Mouse (Mus musculus) myocyte (in vitro differentiated cells): Measurements from ENCODE around the gene Arv1.

ENCODE experiments used
- MYOD1 ChIP-seq, 3 experiments: IDR thresholded peaks; one replicate each; pipeline ENCODE4 v1.6.1; 2011; ENCODE audit warnings: control low read depth in 2 of 3, low read depth in 2 of 3, mild to moderate bottlenecking in 2 of 3, moderate library complexity in 1 of 3; ENCODE audit not compliant: insufficient read length in 2 of 3, control insufficient read depth in 1 of 3
- MYOG ChIP-seq, 3 experiments: IDR thresholded peaks; one replicate each; pipeline ENCODE4 v1.6.1; 2011; ENCODE audit warnings: control low read depth in 2 of 3, low read depth in 2 of 3, mild to moderate bottlenecking in 2 of 3; ENCODE audit not compliant: insufficient read length in 2 of 3, control insufficient read depth in 1 of 3, insufficient read depth in 1 of 3
- POLR2A ChIP-seq: IDR thresholded peaks from one replicate; pipeline ENCODE4 v1.6.1; 2011; ENCODE audit warnings: low read depth, mild to moderate bottlenecking, control low read depth, moderate library complexity; ENCODE audit not compliant: insufficient read length
- POLR2AphosphoS2 ChIP-seq: IDR thresholded peaks from one replicate; pipeline ENCODE4 v1.6.1; 2011; ENCODE audit warnings: low read depth, control low read depth; ENCODE audit not compliant: insufficient read length
- USF1 ChIP-seq: IDR thresholded peaks from one replicate; pipeline ENCODE4 v1.6.1; 2011; ENCODE audit warnings: low read depth, mild to moderate bottlenecking, control low read depth, moderate library complexity

GRCm38 (mm10) chr8:124676661-124677060 is 45.3 kb upstream of the Arv1 start:
- no peak for TF ChIP-seq MYOD1 (IDR thresholded peaks at IDR 0.05; ENCODE audit: control insufficient read depth in 1 of 3, insufficient read length in 2 of 3, low read depth in 2 of 3)
- TF ChIP-seq POLR2A, result no peak
- TF ChIP-seq POLR2AphosphoS2, result no peak
- TF ChIP-seq USF1, result no peak
- no peak for TF ChIP-seq MYOG (IDR thresholded peaks at IDR 0.05; ENCODE audit: control insufficient read depth in 1 of 3, insufficient read depth in 1 of 3, insufficient read length in 2 of 3, low read depth in 2 of 3)
